Mouse (Mus musculus) adrenal gland (tissue): ENCODE measurements around the gene Hemk1.

Source experiments
- intact Hi-C: fragments of 180-260 bp; cut with DNase I; formaldehyde crosslinking; loops from one replicate; pipeline ENCODE4 v1.15.1; 2025
- long read RNA-seq, 2 experiments: library from polyadenylated mRNA; unstranded; transcript quantifications; one replicate each; pipeline ENCODE4 v2.0.0; 2020; ENCODE audit warnings: borderline replicate concordance in 1 of 2; ENCODE audit not compliant: insufficient replicate concordance in 1 of 2

Hemk1 gene
- long read RNA-seq, experiment 1, partial matches to known transcripts: 0 of 6 reads
- long read RNA-seq, experiment 1, other reads (novel, unspliced or antisense): 5 of 6 reads
- long read RNA-seq, experiment 2, partial matches to known transcripts: 3 of 9 reads
- long read RNA-seq, experiment 2, other reads (novel, unspliced or antisense): 3 of 9 reads

DNA sequence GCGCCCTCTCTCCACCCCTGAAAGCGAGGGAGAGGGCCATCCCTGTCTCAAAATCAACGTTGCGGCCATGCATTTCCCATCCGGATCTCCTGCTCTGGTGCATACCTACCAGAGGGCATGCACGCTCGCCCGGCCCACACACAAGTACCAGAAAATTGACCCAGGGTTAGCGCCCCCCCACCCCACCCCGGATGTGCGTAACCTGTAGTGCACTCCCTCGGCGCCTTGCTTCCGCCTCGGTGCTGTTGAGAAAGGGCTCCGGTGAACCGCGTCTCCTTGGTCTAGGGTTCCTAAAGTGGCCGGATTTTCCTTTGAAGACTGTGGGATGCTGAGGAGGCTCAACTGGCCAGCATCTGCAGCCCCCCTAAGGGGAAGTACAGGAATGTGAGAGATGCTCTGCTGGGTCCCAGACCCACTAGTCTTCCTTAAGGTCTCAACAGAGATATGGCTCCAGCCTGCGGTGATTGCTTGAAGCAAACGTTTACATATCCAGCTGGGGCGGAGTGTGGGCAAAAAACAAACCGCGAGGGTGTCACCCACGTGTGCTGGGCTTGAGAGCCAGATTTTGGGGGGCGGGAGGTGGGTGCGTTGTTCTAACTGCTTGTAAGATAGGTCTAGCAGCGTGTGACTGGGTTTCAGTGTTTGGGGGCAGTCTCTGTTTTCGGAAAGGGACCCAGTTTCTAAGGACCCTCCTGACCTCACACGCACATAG is at the start of gene Hemk1:
TSS of gene Hemk1 (minus strand) at position 179 of the 712 bp plus-strand sequence.
- intact Hi-C loops: loop anchor here (10.0 kb wide), 1 partner anchor 84 kb away; no protein-coding TSS in a partner anchor

DNA sequence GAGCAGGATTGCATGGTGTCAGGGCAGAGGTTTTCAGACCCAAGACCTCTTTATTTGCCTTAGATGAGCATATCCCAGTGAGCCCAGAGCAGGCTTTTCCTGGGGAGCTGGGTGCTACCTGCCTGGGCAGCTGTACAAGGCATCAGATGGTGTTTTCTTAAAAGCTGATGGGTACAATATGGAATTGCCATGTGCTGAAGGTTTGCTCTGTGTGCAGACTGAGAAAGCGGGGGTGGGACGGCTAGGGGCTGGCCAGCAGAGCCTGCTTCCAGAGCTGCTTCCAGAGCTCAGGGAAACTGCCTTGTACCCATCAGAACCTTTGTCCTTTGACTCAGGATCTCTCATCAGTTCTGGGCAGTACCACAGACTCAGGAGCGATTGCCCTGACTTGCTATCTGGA is 49.6 kb upstream of the Hemk1 start:
- intact Hi-C loops: no loop called here

DNA sequence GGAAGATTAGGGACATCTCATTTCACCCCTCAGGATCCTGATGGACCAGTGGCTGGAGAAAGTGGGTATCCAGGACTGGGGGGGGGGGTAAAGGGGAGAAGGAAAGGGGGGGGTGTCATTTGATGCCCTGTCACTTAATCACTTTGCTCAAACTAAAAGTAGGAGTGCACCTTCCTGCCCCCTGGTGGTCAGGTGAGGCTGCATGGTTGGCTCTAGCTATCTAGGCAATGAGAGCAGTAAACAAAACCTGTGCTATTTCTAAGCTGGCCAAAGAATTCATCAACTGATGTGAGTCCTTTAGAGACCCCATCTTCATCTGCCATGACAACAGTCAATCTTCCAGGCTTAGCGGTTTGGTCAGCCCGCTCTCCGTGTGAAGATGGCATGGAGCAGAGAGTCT is 48.6 kb upstream of the Hemk1 start:
- intact Hi-C loops: no loop called here

DNA sequence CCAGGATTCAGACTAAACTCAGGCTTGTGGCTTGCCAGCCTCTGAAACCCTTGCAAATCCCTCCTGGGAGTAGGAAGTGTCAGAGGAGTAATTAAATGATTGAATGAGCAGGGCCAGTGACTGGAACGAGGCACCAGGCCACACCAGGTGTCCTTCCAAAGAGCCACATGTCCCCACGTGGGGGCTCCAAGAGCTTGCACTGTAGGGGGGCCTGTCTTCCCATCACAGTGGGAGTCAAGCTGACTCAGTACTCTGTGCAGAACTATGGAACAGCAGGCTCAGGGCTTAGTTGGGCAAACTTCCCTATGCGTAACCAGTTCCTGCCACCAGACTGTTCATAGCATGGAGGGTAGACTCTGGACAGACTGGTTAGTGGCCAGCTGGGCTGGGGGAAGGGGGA is 46.2 kb upstream of the Hemk1 start:
- intact Hi-C loops: no loop called here

DNA sequence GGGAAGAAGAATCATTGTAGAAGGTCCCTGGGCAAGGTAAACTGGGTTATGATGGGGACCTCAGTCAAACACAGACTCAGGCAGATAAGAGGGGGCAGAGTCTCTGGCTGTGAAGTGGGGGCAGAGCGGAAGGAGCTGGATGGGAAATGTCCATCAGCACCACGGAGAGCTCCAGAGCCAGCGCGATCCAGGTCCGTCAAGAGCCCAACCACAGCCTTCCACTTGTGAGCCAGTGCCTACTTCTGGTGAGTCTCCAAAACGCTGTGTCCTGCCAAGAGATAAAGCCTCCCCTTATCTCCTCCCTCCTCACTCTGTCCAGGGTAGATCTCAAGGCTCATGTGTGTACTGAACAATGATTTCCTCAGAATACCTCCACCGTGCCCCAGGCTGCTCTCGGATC is 43.6 kb upstream of the Hemk1 start:
- intact Hi-C loops: no loop called here

DNA sequence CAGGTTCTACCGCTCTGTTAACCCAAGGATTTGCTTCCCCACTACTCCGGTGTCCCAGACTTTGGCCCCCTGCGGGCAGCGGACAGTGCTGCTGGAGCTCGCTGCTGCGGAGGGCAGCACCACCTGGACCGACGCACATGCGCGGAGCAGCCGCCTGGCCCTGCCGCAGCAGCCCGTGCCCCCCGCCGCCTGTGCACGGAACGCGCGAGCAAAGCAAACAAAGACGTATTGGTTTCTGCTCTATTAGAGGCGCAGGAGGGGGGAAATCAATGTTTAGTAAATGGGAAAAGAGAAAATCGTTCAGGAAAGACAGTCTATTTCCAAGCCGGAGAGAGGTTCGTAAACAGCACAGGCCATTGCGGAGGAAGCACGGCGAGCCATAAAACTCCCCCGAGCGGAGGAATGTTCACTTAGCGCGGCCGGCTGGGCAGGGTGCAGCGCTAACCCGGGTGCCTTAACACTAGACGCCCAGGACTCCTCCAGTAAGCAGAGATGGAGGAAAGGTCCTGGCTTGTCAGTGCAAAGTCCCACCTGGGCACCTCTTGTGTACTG is 39.9 kb upstream of the Hemk1 start:
- intact Hi-C loops: no loop called here

DNA sequence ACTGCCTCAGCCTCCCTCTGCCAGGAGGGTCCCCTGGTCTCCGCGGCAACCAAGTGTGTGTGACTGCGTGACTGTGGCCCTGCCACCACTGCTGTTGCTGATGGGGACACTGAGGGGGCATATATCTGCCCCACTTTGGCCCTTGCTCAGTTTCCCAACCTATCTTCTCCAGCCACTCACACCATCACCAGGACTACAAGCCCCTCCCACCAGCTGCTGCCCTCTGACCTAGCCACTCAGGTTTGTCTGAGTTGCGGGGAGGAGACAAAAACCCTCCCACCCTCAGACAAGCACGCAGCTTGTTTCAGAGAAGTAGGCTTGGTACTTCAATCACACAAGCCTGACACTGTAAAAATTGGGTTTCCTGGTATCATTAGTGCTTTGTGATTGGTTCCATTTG is 37.3 kb upstream of the Hemk1 start:
- intact Hi-C loops: no loop called here

DNA sequence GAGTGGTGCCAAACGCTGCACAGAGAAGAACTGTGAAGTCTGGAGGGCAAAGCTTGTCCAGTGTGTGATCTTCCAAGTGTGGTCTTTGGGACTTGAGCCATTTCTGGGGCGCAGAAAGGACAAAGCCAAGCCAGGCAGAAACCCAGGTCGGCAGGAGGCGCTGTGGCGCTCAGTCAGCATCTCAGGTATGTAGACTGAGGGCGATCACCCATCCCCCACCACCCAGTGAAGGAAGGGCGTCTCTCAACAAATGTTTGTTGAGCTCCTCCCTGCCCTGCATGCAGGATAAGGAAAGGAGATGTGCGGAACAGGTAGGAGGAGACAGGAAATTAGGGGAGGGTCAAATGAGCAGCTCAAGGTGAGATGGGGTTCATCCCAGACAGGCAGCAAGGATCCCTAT is 36.5 kb upstream of the Hemk1 start:
- intact Hi-C loops: no loop called here

DNA sequence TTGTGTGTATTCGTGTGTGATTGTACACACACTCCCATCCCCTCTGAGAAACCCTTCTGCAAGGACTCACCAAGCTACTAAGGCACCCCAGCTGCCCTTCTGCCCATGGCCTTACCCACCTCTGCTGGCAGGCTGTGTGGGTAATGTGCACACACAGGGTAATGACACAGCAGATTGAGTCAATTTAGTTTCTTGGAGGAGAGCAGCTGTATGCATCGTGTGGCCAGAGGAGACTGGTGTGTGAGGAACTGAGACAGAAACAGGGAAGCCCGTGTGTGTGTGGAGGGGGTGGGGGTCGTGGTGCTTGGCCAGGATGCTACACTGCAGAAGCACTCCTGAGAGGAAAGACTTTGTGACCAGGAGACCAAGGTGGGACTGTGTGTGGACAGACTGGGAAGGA is 34.3 kb upstream of the Hemk1 start:
- intact Hi-C loops: no loop called here

DNA sequence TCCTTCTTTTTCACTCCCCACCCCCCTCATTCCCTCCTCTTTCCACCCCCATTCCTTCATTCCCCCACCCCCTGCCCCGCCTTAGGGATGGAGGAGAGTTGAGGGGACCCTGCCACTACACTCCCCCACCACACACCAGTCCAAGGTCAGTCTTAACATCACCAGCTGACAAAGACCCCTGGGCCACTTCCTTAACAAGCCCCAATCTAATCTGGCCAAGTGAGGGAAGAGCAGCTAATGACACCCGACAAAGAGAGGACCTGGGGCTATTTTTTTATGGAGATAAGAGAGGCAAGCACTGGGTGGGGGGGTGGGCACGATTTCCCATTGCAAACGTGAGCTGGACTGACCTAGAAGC is 31.9 kb upstream of the Hemk1 start:
- intact Hi-C loops: no loop called here

DNA sequence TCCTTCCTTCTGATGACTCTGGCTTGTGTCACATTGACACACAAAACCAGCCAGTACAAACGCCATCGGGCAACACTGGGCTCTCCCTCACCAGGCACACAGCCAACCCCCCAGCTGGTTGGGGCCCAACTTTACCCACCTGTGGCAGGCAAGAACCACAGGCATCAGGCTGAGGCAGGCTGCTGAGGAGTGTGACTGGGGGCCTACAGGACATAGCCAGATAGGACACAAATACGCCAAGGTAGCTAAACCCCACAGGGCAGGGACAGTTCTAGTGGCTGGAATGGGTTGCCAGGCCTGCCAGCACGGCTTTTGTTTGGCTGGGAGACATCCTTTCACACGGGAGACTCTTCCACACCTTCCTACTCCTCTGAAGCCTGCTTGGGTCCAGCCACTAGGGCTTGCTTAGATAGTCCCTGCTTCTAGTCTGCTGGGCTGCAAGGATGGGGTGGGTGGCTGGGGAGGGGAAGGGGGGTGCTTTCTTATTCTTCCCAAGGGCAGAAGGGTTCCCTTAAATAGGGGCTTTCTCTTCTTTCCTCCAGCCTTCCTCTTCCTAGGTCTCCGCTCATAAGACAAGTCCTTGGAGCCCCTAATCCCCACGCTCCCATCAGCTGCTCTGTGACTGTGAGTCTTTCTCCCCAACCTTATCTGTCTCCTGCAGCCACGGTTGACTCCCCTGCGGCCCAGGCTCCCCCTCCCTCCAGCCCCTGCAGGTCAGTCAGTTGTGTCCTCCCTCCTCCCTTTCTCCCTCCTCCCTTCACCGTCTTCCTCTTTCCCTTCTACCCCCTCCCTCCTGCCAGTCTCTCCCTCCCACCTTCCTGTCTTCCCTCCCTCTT is 31.3 kb upstream of the Hemk1 start:
- intact Hi-C loops: loop anchor here (5.0 kb wide), 1 partner anchor 98 kb away; no protein-coding TSS in a partner anchor

DNA sequence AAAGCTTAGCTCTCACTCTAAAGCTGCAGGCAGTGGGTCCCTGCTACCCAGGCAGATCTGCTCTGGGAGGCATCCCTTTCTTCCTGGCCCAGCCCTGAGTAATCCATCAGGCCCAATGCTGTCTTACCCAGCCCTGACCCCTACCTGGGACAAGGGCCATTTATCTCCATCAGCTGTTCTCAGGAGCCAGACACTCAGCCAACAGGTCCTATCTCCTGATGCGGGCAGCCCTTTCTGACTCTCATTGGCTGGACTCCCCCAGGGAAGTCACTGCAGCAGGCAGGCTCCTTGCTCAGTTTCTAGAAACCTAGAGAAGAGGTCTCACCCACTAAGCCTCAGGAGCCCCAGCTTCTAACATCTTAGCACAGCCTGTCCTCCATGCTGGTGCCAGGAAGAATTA is 30.2 kb upstream of the Hemk1 start:
- intact Hi-C loops: loop anchor here (5.0 kb wide), 1 partner anchor 99 kb away; no protein-coding TSS in a partner anchor

DNA sequence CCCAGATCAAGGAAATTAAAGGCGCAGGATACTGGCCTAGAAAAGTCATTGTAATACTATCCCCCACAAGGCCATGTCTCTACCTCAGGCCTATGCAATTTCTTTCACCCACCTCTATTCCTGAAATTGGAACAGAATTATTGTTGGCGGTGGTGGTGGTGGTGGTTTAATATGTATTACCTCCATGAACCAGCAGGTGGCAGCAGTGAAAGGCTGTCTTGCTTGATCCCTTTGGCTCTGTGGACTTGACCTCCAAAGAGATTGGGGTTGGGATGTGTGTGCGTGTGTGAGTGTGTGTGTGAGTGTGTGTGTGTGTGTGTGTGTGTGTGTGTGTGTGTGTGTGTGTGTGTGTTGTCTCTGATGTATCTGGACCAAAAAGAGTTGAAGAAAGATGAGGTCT is 28.5 kb upstream of the Hemk1 start:
- intact Hi-C loops: loop anchor here (2.0 to 5.0 kb wide), 2 partner anchors 101 to 148 kb away; no protein-coding TSS in a partner anchor

DNA sequence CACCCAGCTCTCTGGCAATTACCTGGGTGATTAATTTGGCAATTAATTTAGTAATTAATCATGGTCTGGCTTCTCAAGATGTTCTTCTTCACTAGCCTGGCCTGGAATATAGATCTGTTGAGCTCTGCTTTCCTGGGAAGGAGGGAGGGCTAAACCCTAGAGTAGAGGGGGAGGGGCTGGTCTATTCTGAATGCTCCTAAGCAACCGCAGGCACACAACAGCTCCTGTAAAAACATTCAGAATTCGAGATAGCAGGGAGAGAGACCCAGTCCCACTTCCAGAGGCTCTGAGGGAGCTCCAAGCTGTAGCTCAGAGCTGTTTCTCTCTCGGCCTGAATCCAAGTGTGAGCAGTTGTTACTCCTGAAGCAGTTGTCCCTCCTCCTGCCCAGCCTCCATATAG is 22.8 kb upstream of the Hemk1 start:
- intact Hi-C loops: no loop called here

DNA sequence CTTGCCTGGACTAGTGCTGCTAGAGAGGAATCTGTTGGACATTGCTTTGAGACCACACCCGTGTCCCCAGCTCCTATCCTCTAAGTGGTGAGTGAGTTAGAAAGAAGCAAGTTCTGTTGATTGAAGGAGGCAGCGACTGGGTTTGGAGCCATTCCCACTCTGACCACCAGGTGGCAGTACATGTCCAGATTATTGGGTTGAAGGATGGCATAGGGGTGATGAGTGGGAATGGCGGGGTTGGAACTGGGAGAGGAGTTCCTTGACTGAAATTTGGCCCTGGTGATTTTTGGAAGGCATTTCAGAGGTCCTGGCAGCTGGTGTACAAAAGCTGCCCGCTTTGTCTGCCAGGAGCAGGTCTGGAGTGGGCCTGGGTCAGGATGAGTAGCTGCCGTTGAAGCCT is 19.5 kb upstream of the Hemk1 start:
- intact Hi-C loops: loop anchor here (2.0 to 10.0 kb wide), 3 partner anchors 65 to 453 kb away; no protein-coding TSS in a partner anchor

DNA sequence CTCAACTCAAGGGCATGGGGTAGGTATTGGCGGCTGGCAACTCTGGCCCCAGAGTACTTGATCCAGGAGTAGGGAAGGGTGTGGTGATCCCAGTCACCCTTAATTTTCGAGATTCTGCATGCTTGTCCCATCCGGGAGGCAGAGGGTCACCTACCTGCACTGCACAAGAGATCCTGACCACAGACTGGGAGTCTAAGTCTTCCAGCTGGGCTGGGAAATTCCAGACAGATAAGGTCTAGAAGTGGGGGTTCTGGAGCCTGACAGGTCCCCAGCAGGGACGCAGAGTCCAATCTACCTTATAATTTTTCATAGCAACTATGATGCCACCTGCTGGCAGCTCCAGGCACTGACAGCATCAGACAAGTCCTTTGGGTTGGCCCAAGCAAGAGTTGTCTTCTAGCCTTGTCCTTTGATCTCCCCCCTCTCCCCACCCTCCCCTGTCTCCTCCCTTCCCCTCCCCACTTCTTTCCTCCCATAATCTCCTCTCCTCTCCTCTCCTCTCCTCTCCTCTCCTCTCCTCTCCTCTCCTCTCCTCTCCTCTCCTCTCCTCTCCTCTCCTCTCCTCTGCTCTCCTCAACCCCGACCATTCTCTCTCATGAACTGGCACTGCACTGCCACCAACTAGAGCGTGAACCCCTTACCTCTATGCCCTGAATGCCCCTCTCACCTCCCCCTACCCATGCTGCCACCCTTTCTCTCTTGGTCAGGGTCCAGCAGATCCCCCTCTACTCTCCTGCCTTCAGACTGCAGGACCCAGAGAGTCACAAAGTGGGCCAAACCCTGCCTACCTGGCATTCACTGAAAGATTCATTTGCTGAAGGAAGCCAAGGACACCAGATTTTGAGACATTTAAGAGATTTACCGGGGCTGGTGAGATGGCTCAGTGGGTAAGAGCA is 18.0 kb upstream of the Hemk1 start:
- intact Hi-C loops: loop anchor here (2.0 to 10.0 kb wide), 3 partner anchors 64 to 451 kb away; no protein-coding TSS in a partner anchor

DNA sequence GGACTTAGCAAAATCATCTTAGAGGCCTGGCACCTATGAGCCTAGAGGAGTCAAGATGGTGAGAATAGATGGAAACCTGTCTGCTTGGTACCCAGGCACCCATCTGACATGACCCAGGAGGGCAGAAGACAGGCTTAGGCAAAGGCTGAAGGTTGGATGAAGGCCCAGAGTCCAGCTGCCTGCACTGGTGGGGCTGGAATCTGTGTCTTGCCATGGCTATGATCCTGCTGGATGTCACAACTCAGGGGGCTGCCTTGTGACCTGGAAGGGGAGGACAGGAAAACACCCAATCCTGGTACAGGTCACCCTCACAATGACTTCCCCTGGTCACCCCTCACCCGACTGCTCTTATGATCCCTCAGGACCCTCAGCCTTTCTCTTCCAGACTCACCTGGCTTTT is 16.7 kb upstream of the Hemk1 start:
- intact Hi-C loops: loop anchor here (5.0 to 10.0 kb wide), 2 partner anchors 63 to 450 kb away; no protein-coding TSS in a partner anchor

DNA sequence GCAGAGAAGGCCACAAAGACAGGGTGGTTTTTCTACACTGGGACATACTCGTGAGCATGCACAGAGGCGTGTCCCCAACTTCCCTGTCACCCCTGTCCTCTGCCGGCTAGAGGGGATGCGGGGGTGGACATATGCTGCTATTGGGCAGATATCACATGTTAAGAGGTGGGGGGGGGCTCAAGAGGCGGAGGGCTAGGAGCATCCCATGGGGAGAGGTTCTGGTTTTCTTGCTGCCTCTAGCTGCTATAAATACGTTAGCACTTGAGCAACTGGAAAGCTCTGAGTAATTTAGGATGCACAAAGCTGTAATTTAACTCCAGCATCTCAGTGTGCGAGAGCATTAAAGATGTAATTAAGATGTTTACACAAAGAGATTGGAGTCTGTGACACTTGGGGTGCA is 11.2 kb upstream of the Hemk1 start:
- intact Hi-C loops: no loop called here

DNA sequence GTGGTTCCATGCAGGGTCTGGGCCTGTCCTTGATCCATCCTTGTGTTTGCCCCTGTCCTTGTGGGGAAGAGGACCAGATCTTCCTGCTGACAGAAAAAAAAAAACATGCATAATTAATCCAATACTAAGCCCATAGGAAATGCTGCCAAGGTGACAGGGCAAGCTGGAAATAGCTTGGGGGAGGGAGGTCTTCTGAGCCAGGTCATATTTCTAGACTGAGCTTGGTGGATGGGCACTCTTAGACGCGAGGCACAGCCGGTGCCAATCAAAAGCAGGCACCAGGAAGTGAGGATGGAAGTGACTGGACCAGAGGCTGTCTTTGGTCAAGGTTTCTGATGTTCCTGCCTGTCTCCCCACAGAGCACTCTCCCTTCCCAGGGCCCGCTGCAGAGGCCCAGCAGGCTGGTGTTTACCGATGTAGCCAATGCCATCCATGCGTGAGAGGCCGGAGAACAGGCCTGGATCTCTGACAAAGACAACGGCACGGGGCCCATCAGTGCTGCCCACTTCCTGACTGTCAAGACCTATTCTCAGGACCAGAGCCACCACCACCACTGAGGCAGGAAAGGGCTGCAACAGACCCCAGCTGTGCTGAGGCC is 9.5 kb upstream of the Hemk1 start:
- intact Hi-C loops: no loop called here

DNA sequence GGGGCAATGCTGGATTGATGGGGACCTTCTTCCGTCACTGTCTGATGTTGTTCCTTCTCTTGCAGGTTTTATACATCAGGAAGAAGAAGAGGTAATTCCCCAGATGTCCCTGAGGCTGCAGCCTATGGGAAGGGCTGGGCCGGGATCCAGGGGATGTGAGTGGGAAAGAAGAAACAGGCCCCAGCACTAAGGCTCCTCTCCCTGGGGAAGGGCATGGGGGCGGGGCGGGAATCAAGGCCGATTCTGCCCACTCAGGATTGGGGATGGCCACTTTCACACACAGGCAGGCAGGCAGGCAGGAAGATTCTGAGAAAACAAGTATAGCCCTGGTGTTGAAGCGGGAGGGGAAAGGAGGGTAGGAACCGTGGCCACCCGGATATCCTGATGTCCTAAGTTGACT is 7.9 kb upstream of the Hemk1 start:
- intact Hi-C loops: no loop called here
